Mouse (Mus musculus) forebrain, embryonic 12.5 days (tissue): Measurements from ENCODE around the gene Gm17416. TPM values are rescaled to one million over a fixed set of nuclear protein-coding genes. Genes with fewer than 3 reads are reported as not detected.
A peak's percentile ranks its signal among the peaks of the same experiment; 100 is the strongest.

Experiments
- ATAC-seq: fragments of 200-750 bp; cut with Nextera tagmentation; 2 replicates; pipeline ENCODE4 v1.8.0; 2017; ENCODE audit warnings: moderate TSS enrichment; ENCODE audit not compliant: low FRiP score
- H3K27ac ChIP-seq: fragments of 300-500 bp; sonication (generic); 2 replicates; pipeline ENCODE4 v1.5.1; 2016; ENCODE audit warnings: mild to moderate bottlenecking
- H3K27me3 ChIP-seq: fragments of 300-500 bp; sonication (generic); 2 replicates; pipeline ENCODE4 v1.6.1; 2016; ENCODE audit warnings: mild to moderate bottlenecking
- H3K36me3 ChIP-seq: fragments of 300-500 bp; sonication (generic); replicated peaks from 2 replicates; pipeline ENCODE4 v1.6.1; 2016; ENCODE audit warnings: mild to moderate bottlenecking
- H3K4me1 ChIP-seq: fragments of 300-500 bp; sonication (generic); 2 replicates; pipeline ENCODE4 v1.6.1; 2016
- H3K4me2 ChIP-seq: fragments of 300-500 bp; sonication (generic); 2 replicates; pipeline ENCODE4 v1.6.1; 2016; ENCODE audit warnings: mild to moderate bottlenecking, moderate library complexity
- H3K4me3 ChIP-seq: fragments of 300-500 bp; sonication (generic); replicated peaks from 2 replicates; pipeline ENCODE4 v1.5.1; 2016; ENCODE audit warnings: mild to moderate bottlenecking
- H3K9ac ChIP-seq: fragments of 300-500 bp; sonication (generic); 2 replicates; pipeline ENCODE4 v1.6.1; 2016; ENCODE audit warnings: mild to moderate bottlenecking
- H3K9me3 ChIP-seq: fragments of 300-500 bp; sonication (generic); 2 replicates; pipeline ENCODE4 v1.6.1; 2016
- WGBS: fragments of 180-500 bp; shearing (Covaris S2); methylation state at CpG from one replicate; pipeline ENCODE4 v1.1.7; 2016; 5-methylcytosine and 5-hydroxymethylcytosine counted together
- polyA plus RNA-seq: library from polyadenylated mRNA; unstranded; fragments of >200 nt; fragmentation: Nextera tagmentation; extraction: Ambion mirVana; gene quantifications from 2 replicates; pipeline ENCODE4 v1.2.1, GENCODE M21; 2016

Gm17416 gene
- polyA plus RNA-seq, 1 experiment from 2014 or later = not detected

- no peaks in the 10 kb centered on the region for H3K27me3 ChIP-seq
- H3K4me2 ChIP-seq = no peak overlapping the region
- H3K36me3 ChIP-seq = no peaks in the 10 kb centered on the region
- no peaks in the 10 kb centered on the region for H3K4me1 ChIP-seq
- no peak overlapping the region for H3K4me3 ChIP-seq
- 11% methylated on average over 7 of the region's 7 CpGs for WGBS
- ATAC-seq = peak; percentile 33; the same call in 1 of the 2 replicates
- H3K9ac ChIP-seq = no peak overlapping the region
- H3K27ac ChIP-seq = no peak overlapping the region
- H3K9me3 ChIP-seq = no peaks in the 10 kb centered on the region
These were observed 46.4 kb downstream of the Gm17416 start for GRCm38 (mm10) chr2:152615563-152615962.

- H3K27ac ChIP-seq = no peak overlapping the region
- H3K4me1 ChIP-seq = no peaks in the 10 kb centered on the region
- H3K4me3 ChIP-seq = no peak overlapping the region
- ATAC-seq = no peak
- no peaks in the 10 kb centered on the region for H3K9me3 ChIP-seq
- no peak overlapping the region for H3K9ac ChIP-seq
- no peaks in the 10 kb centered on the region for H3K36me3 ChIP-seq
- 88% methylated on average over 6 of the region's 6 CpGs for WGBS
- no peaks in the 10 kb centered on the region for H3K27me3 ChIP-seq
- no peak overlapping the region for H3K4me2 ChIP-seq
These were observed 47.3 kb downstream of the Gm17416 start for GRCm38 (mm10) chr2:152616470-152616869.

GRCm38 (mm10) chr2:152617374-152617773 lies 48.2 kb downstream of the Gm17416 start:
- H3K4me2 ChIP-seq = no peak overlapping the region
- WGBS = 55% methylated on average over 5 of the region's 5 CpGs
- no peak overlapping the region for H3K9ac ChIP-seq
- ATAC-seq = no peak
- H3K4me1 ChIP-seq = no peaks in the 10 kb centered on the region
- no peaks in the 10 kb centered on the region for H3K36me3 ChIP-seq
- H3K9me3 ChIP-seq = no peaks in the 10 kb centered on the region
- no peaks in the 10 kb centered on the region for H3K27me3 ChIP-seq
- H3K4me3 ChIP-seq = no peak overlapping the region
- H3K27ac ChIP-seq = no peak overlapping the region

Other genes starting within 250 kb of the Gm17416 start
- gene Rbck1, start 236.7 kb upstream of the Gm17416 start, polyA plus RNA-seq = 93.1 and 98.4 TPM in 2 replicates
- 1.6 and 2.8 TPM in 2 replicates for gene Trib3, start 225.3 kb upstream of the Gm17416 start, polyA plus RNA-seq
- gene Nrsn2, start 192.7 kb upstream of the Gm17416 start, polyA plus RNA-seq = 11.1 and 12.4 TPM in 2 replicates
- gene Sox12, start 171.3 kb upstream of the Gm17416 start, polyA plus RNA-seq = 16.3 and 19.3 TPM in 2 replicates
- 55.2 and 55.9 TPM in 2 replicates for gene Zcchc3, start 154.3 kb upstream of the Gm17416 start, polyA plus RNA-seq
- 1.2 and 1.7 TPM in 2 replicates for gene 6820408C15Rik, start 153.8 kb upstream of the Gm17416 start, polyA plus RNA-seq
- gene Defb23, start 104.7 kb upstream of the Gm17416 start, polyA plus RNA-seq = not detected in 2 replicates
- gene Defb20, start 92.3 kb upstream of the Gm17416 start, polyA plus RNA-seq = not detected in 2 replicates
- gene Defb22, start 79.2 kb upstream of the Gm17416 start, polyA plus RNA-seq = not detected in 2 replicates
- not detected in 2 replicates for gene Defb26, start 57.6 kb upstream of the Gm17416 start, polyA plus RNA-seq
- not detected in 2 replicates for gene Defb28, start 51.1 kb upstream of the Gm17416 start, polyA plus RNA-seq
- not detected in 2 replicates for gene Defb29, start 29.2 kb upstream of the Gm17416 start, polyA plus RNA-seq
- gene Defb21, start 3.4 kb downstream of the Gm17416 start, polyA plus RNA-seq = not detected in 2 replicates
- gene Defb19, start 11.0 kb downstream of the Gm17416 start, polyA plus RNA-seq = not detected in 2 replicates
- gene Defb45, start 30.1 kb downstream of the Gm17416 start, polyA plus RNA-seq = not detected in 2 replicates
- not detected in 2 replicates for gene Defb36, start 35.0 kb downstream of the Gm17416 start, polyA plus RNA-seq
- not detected in 2 replicates for gene Defb25, start 53.7 kb downstream of the Gm17416 start, polyA plus RNA-seq
- gene Rem1, start 57.6 kb downstream of the Gm17416 start, polyA plus RNA-seq = 0.26 and 0.38 TPM in 2 replicates
- 128 and 131 TPM in 2 replicates for gene H13, start 100.1 kb downstream of the Gm17416 start, polyA plus RNA-seq
- gene Mcts2, start 117.7 kb downstream of the Gm17416 start, polyA plus RNA-seq = 39.5 and 41.2 TPM in 2 replicates
- gene Id1, start 166.9 kb downstream of the Gm17416 start, polyA plus RNA-seq = 37.9 and 48.5 TPM in 2 replicates
- gene Cox4i2, start 184.8 kb downstream of the Gm17416 start, polyA plus RNA-seq = 3.1 and 3.6 TPM in 2 replicates